Mouse (Mus musculus) ES-E14 (cell line): ENCODE measurements around the gene Stn1.

Experiments used
- HCFC1 ChIP-seq: IDR thresholded peaks from 2 replicates; pipeline ENCODE4 v1.6.1; 2012; ENCODE audit warnings: low read length, inconsistent platforms, borderline replicate concordance; ENCODE audit not compliant: insufficient read depth
- MAFK ChIP-seq: IDR thresholded peaks from 2 replicates; pipeline ENCODE4 v1.6.1; 2014; ENCODE audit warnings: mild to moderate bottlenecking, low read depth, low read length, inconsistent platforms; ENCODE audit not compliant: insufficient read depth
- ZNF384 ChIP-seq: IDR thresholded peaks from 2 replicates; pipeline ENCODE4 v1.6.1; 2012; ENCODE audit warnings: low read depth, low read length, inconsistent platforms

GRCm38 (mm10) chr19:47487572-47487971 lies 49.7 kb downstream of the Stn1 start:
- TF ChIP-seq ZNF384 (no peak), HCFC1 (no peak), MAFK (no peak)
